Mouse (Mus musculus): ENCODE data around the gene Kcnk13.

- TF ChIP-seq CTCF (IDR thresholded peaks at IDR 0.05; ENCODE audit: low read depth, low read length): no peak
- TF ChIP-seq POLR2A (IDR thresholded peaks at IDR 0.05; ENCODE audit: insufficient read depth, low read length): no peak
- TF ChIP-seq EP300 (IDR thresholded peaks at IDR 0.05; ENCODE audit: insufficient read depth, low read depth, low read length): no peak
Measured at GRCm38 (mm10) chr12:100089265-100089664, 125.0 kb downstream of the Kcnk13 start.

Data from ES-Bruce4 (cell line).